Comparison of ENCODE assay signal across 8 mouse cellular contexts in genomic region chr19:57417800-57418580, GRCm38 (mm10). TPM values are rescaled to one million over a fixed set of nuclear protein-coding genes. Genes with fewer than 3 reads are reported as not detected.
DNase-seq lines count a peak whose midpoint lies in the region; ATAC-seq and TF ChIP-seq lines count a peak whose summit lies in the region.

No protein-coding gene starts in this region.

- H3K4me1 ChIP-seq in lung, embryonic 16.5 days (replicated peaks; ENCODE audit: control insufficient read depth, insufficient read depth, low read length): peaks cover 11% of the 10 kb centered on the region
- H3K4me1 ChIP-seq in forebrain, embryonic 12.5 days: peaks cover 11% of the 10 kb centered on the region; the same call in 1 of the 2 replicates
- no peaks in the 10 kb centered on the region for H3K4me1 ChIP-seq in limb, embryonic 14.5 days (ENCODE audit: control insufficient read depth, insufficient read depth, low read length)
- H3K4me1 ChIP-seq in neural tube, embryonic 13.5 days (replicated peaks): peaks cover 14% of the 10 kb centered on the region
- H3K4me1 ChIP-seq in thymus, adult 2 months (replicated peaks; ENCODE audit: control insufficient read depth, insufficient read depth, low read length): peaks cover 1% of the 10 kb centered on the region

- no peaks in the 10 kb centered on the region for H3K9me3 ChIP-seq in lung, embryonic 16.5 days (ENCODE audit: control insufficient read depth, low read length)
- H3K9me3 ChIP-seq in forebrain, embryonic 12.5 days: no peaks in the 10 kb centered on the region
- no peaks in the 10 kb centered on the region for H3K9me3 ChIP-seq in limb, embryonic 14.5 days (ENCODE audit: control insufficient read depth, low read length)
- no peaks in the 10 kb centered on the region for H3K9me3 ChIP-seq in neural tube, embryonic 13.5 days

- ATAC-seq in lung, embryonic 16.5 days (ENCODE audit: low read depth): peak; percentile 38; the same call in 1 of the 2 replicates
- no peak for ATAC-seq in forebrain, embryonic 12.5 days (ENCODE audit: low FRiP score)
- ATAC-seq in limb, embryonic 14.5 days (ENCODE audit: low FRiP score, low read depth): no peak
- ATAC-seq in neural tube, embryonic 13.5 days (ENCODE audit: low read depth): no peak

- H3K27ac ChIP-seq in lung, embryonic 16.5 days (ENCODE audit: low read length): no peak overlapping the region
- H3K27ac ChIP-seq in forebrain, embryonic 12.5 days: no peak overlapping the region
- H3K27ac ChIP-seq in limb, embryonic 14.5 days (replicated peaks; ENCODE audit: low read depth, low read length): no peak overlapping the region
- H3K27ac ChIP-seq in neural tube, embryonic 13.5 days (replicated peaks): no peak overlapping the region
- H3K27ac ChIP-seq in thymus, adult 2 months (ENCODE audit: control insufficient read depth, insufficient read depth, low read length): no peak overlapping the region; the same call in 1 of the 2 replicates

- peak overlapping the region; percentile 29 for H3K4me3 ChIP-seq in lung, embryonic 16.5 days (ENCODE audit: low read length)
- H3K4me3 ChIP-seq in forebrain, embryonic 12.5 days (replicated peaks): no peak overlapping the region
- no peak overlapping the region for H3K4me3 ChIP-seq in limb, embryonic 14.5 days (replicated peaks; ENCODE audit: low read length)
- H3K4me3 ChIP-seq in neural tube, embryonic 13.5 days: no peak overlapping the region
- H3K4me3 ChIP-seq in thymus, adult 2 months (ENCODE audit: control insufficient read depth, insufficient read depth, low read length): no peak overlapping the region

- no peak for DNase-seq in lung, postnatal 25 days (ENCODE audit: low spot score)
- no peak for DNase-seq in limb, embryonic 14.5 days (ENCODE audit: low spot score)
- no peak for DNase-seq in c-Kit-positive CD71-positive TER-119-positive erythroid progenitor cells, embryonic 14.5 days (ENCODE audit: low spot score)
- no peak for DNase-seq in adrenal gland, adult 8-10 months
- no peak for DNase-seq in thymus, adult 2 months

- 0 out of 2 replicates have a peak overlapping the region, but pooled peaks have one; percentile 7 for H3K9ac ChIP-seq in lung, embryonic 16.5 days (ENCODE audit: low read length)
- H3K9ac ChIP-seq in forebrain, embryonic 12.5 days: no peak overlapping the region
- no peak overlapping the region for H3K9ac ChIP-seq in limb, embryonic 14.5 days (ENCODE audit: low read depth, low read length, severe bottlenecking)
- H3K9ac ChIP-seq in neural tube, embryonic 13.5 days: no peak overlapping the region

- TF ChIP-seq CTCF in thymus, adult 2 months (IDR thresholded peaks at IDR 0.05; ENCODE audit: borderline replicate concordance, control insufficient read depth, extremely low read depth, insufficient read depth, low read length, poor library complexity): no peak

- H3K36me3 ChIP-seq in lung, embryonic 16.5 days (ENCODE audit: control insufficient read depth, insufficient read depth, low read length): no peaks in the 10 kb centered on the region
- no peaks in the 10 kb centered on the region for H3K36me3 ChIP-seq in forebrain, embryonic 12.5 days (replicated peaks)
- no peaks in the 10 kb centered on the region for H3K36me3 ChIP-seq in limb, embryonic 14.5 days (ENCODE audit: control insufficient read depth, insufficient read depth, low read length)
- H3K36me3 ChIP-seq in neural tube, embryonic 13.5 days: no peaks in the 10 kb centered on the region
- no peaks in the 10 kb centered on the region for H3K36me3 ChIP-seq in thymus, adult 2 months (ENCODE audit: control insufficient read depth, insufficient read depth, low read length)

- peak overlapping the region; percentile 52 for H3K4me2 ChIP-seq in lung, embryonic 16.5 days (ENCODE audit: low read depth, low read length)
- 0 out of 2 replicates have a peak overlapping the region, but pooled peaks have one; percentile 15 for H3K4me2 ChIP-seq in forebrain, embryonic 12.5 days
- H3K4me2 ChIP-seq in limb, embryonic 14.5 days (replicated peaks; ENCODE audit: low read depth, low read length, severe bottlenecking): 0 out of 2 replicates have a peak overlapping the region, but pooled peaks have one; percentile 19
- H3K4me2 ChIP-seq in neural tube, embryonic 13.5 days: peak overlapping the region; percentile 25; the same call in 1 of the 2 replicates

- H3K27me3 ChIP-seq in lung, embryonic 16.5 days (ENCODE audit: control insufficient read depth, insufficient read depth, low read depth, low read length): no peaks in the 10 kb centered on the region
- H3K27me3 ChIP-seq in forebrain, embryonic 12.5 days: peaks cover 12% of the 10 kb centered on the region; the same call in 1 of the 2 replicates
- no peaks in the 10 kb centered on the region for H3K27me3 ChIP-seq in limb, embryonic 14.5 days (ENCODE audit: control insufficient read depth, insufficient read depth, low read length)
- H3K27me3 ChIP-seq in neural tube, embryonic 13.5 days: no peaks in the 10 kb centered on the region
- no peaks in the 10 kb centered on the region for H3K27me3 ChIP-seq in thymus, adult 2 months (ENCODE audit: control insufficient read depth, insufficient read depth, low read length)

- TF ChIP-seq POLR2A in limb, embryonic 14.5 days (IDR thresholded peaks at IDR 0.05; ENCODE audit: borderline replicate concordance, extremely low read depth, insufficient read depth, insufficient read length): no peak
- TF ChIP-seq POLR2A in thymus, adult 2 months (IDR thresholded peaks at IDR 0.05; ENCODE audit: control insufficient read depth, extremely low read depth, insufficient read depth, low read length, poor library complexity): no peak

- 17% methylated on average over 17 of the region's 17 CpGs for WGBS in lung, embryonic 16.5 days
- WGBS in forebrain, embryonic 12.5 days: 24% methylated on average over 17 of the region's 17 CpGs
- WGBS in limb, embryonic 14.5 days: 18% methylated on average over 17 of the region's 17 CpGs
- WGBS in neural tube, embryonic 13.5 days: 27% methylated on average over 17 of the region's 17 CpGs
- 50% methylated on average over 17 of the region's 17 CpGs for WGBS in thymus, adult 2 months

RNA-seq across cellular contexts. Expression of gene Trub1, which starts 34.7 kb away (rescaled TPM):
- 21.4 and 24.2 TPM in 2 replicates for polyA plus RNA-seq in lung, embryonic 16.5 days (2015; fragmentation: Nextera tagmentation; extraction: Ambion mirVana)
- polyA plus RNA-seq in forebrain, embryonic 12.5 days (2016; fragmentation: Nextera tagmentation; extraction: Ambion mirVana): 18.4 and 20.1 TPM in 2 replicates
- 31.7 and 31.8 TPM in 2 replicates for polyA plus RNA-seq in limb, embryonic 14.5 days (2012; rRNA removed)
- polyA plus RNA-seq in limb, embryonic 14.5 days (2014; fragmentation: Nextera tagmentation; extraction: Ambion mirVana): 22.7 and 24.4 TPM in 2 replicates
- polyA plus RNA-seq in neural tube, embryonic 13.5 days (2015; fragmentation: Nextera tagmentation; extraction: Ambion mirVana): 15.1 and 15.7 TPM in 2 replicates
- total RNA-seq in adrenal gland, adult 8-10 months (2022): 10 to 100 TPM; 15.9 to 20.2 (median 18.5) TPM
- 7.7 and 8.1 TPM in 2 replicates for polyA plus RNA-seq in thymus, adult 2 months (2012; rRNA removed)

RNA-seq across cellular contexts. Expression of gene Fam160b1, which starts 57.5 kb away (rescaled TPM):
- polyA plus RNA-seq in lung, embryonic 16.5 days (2015; fragmentation: Nextera tagmentation; extraction: Ambion mirVana): 15.0 and 15.5 TPM in 2 replicates
- 15.7 and 16.7 TPM in 2 replicates for polyA plus RNA-seq in forebrain, embryonic 12.5 days (2016; fragmentation: Nextera tagmentation; extraction: Ambion mirVana)
- polyA plus RNA-seq in limb, embryonic 14.5 days (2012; rRNA removed): 23.0 and 26.5 TPM in 2 replicates
- polyA plus RNA-seq in limb, embryonic 14.5 days (2014; fragmentation: Nextera tagmentation; extraction: Ambion mirVana): 19.3 and 21.5 TPM in 2 replicates
- 13.3 and 15.1 TPM in 2 replicates for polyA plus RNA-seq in neural tube, embryonic 13.5 days (2015; fragmentation: Nextera tagmentation; extraction: Ambion mirVana)
- total RNA-seq in adrenal gland, adult 8-10 months (2022): 10 to 100 TPM; 20.8 to 26.1 (median 24.4) TPM
- polyA plus RNA-seq in thymus, adult 2 months (2012; rRNA removed): 26.1 and 28.3 TPM in 2 replicates
